Mouse (Mus musculus): ENCODE measurements around the gene Trpc6. TPM values are rescaled to one million over a fixed set of nuclear protein-coding genes. Genes with fewer than 3 reads are reported as not detected.

Gene Trpc6
- 0.13 and 0.18 TPM in 2 replicates for polyA plus RNA-seq (2012; rRNA removed)

GRCm38 (mm10) chr9:8544041-8544794 is at the start of gene Trpc6:
Trpc6 (plus strand) TSS chr9:8544142.
- H3K36me3 ChIP-seq (ENCODE audit: control insufficient read depth, insufficient read depth, low read length), result no peaks in the 10 kb centered on the region
- H3K27me3 ChIP-seq (replicated peaks; ENCODE audit: control insufficient read depth, insufficient read depth, low read length), result no peaks in the 10 kb centered on the region
- 2% methylated on average over 44 of the region's 44 CpGs for WGBS
- H3K27ac ChIP-seq (ENCODE audit: insufficient read depth, low read depth, low read length), result no peak within 1 kb of the TSS
- peak; percentile 20 for DNase-seq
- H3K4me3 ChIP-seq (ENCODE audit: insufficient read depth, low read depth, low read length), result peak within 1 kb of the TSS; percentile 32
- no peak for TF ChIP-seq POLR2A (IDR thresholded peaks at IDR 0.05; ENCODE audit: low read depth, low read length)
- no peak for TF ChIP-seq CTCF (conservative IDR thresholded peaks at IDR 0.05; ENCODE audit: insufficient read depth, insufficient read length, low read depth, low read length)
- H3K4me1 ChIP-seq (ENCODE audit: control insufficient read depth, insufficient read depth, low read length), result no peaks in the 10 kb centered on the region

GRCm38 (mm10) chr9:8520911-8521310 is 23.0 kb upstream of the Trpc6 start:
- Histone ChIP-seq H3K27ac (ENCODE audit: insufficient read depth, low read depth, low read length) (no peak overlapping the region), H3K27me3 (replicated peaks; ENCODE audit: control insufficient read depth, insufficient read depth, low read length) (no peaks in the 10 kb centered on the region)
- TF ChIP-seq POLR2A (IDR thresholded peaks at IDR 0.05; ENCODE audit: low read depth, low read length) (no peak), CTCF (conservative IDR thresholded peaks at IDR 0.05; ENCODE audit: insufficient read depth, insufficient read length, low read depth, low read length) (no peak)

GRCm38 (mm10) chr9:8533670-8534069 is 10.3 kb upstream of the Trpc6 start:
- no peak overlapping the region for H3K27ac ChIP-seq (ENCODE audit: insufficient read depth, low read depth, low read length)
- H3K4me1 ChIP-seq (ENCODE audit: control insufficient read depth, insufficient read depth, low read length), result no peaks in the 10 kb centered on the region
- no peaks in the 10 kb centered on the region for H3K27me3 ChIP-seq (replicated peaks; ENCODE audit: control insufficient read depth, insufficient read depth, low read length)
- no peak for DNase-seq
- no peak for TF ChIP-seq POLR2A (IDR thresholded peaks at IDR 0.05; ENCODE audit: low read depth, low read length)
- no peak for TF ChIP-seq CTCF (conservative IDR thresholded peaks at IDR 0.05; ENCODE audit: insufficient read depth, insufficient read length, low read depth, low read length)
- no peak overlapping the region for H3K4me3 ChIP-seq (ENCODE audit: insufficient read depth, low read depth, low read length)
- 98% methylated on average over 1 of the region's 1 CpGs for WGBS
- no peaks in the 10 kb centered on the region for H3K36me3 ChIP-seq (ENCODE audit: control insufficient read depth, insufficient read depth, low read length)

More at GRCm38 (mm10) chr9:8520911-8521310, 23.0 kb upstream of the Trpc6 start:
- no peak for DNase-seq
- Histone ChIP-seq H3K4me3 (ENCODE audit: insufficient read depth, low read depth, low read length) (no peak overlapping the region), H3K4me1 (ENCODE audit: control insufficient read depth, insufficient read depth, low read length) (no peaks in the 10 kb centered on the region), H3K36me3 (ENCODE audit: control insufficient read depth, insufficient read depth, low read length) (no peaks in the 10 kb centered on the region)

- TF ChIP-seq POLR2A (IDR thresholded peaks at IDR 0.05; ENCODE audit: low read depth, low read length) (no peak), CTCF (conservative IDR thresholded peaks at IDR 0.05; ENCODE audit: insufficient read depth, insufficient read length, low read depth, low read length) (no peak)
- Histone ChIP-seq H3K4me3 (ENCODE audit: insufficient read depth, low read depth, low read length) (no peak overlapping the region), H3K27ac (ENCODE audit: insufficient read depth, low read depth, low read length) (no peak overlapping the region), H3K36me3 (ENCODE audit: control insufficient read depth, insufficient read depth, low read length) (no peaks in the 10 kb centered on the region), H3K4me1 (ENCODE audit: control insufficient read depth, insufficient read depth, low read length) (no peaks in the 10 kb centered on the region), H3K27me3 (replicated peaks; ENCODE audit: control insufficient read depth, insufficient read depth, low read length) (no peaks in the 10 kb centered on the region)
- WGBS, result 75% methylated on average over 2 of the region's 2 CpGs
- DNase-seq, result no peak
These were observed 1.3 kb downstream of the Trpc6 start for GRCm38 (mm10) chr9:8545236-8545635.

GRCm38 (mm10) chr9:8558574-8558973 is 14.6 kb downstream of the Trpc6 start:
- no peaks in the 10 kb centered on the region for H3K27me3 ChIP-seq (replicated peaks; ENCODE audit: control insufficient read depth, insufficient read depth, low read length)
- 54% methylated on average over 1 of the region's 1 CpGs for WGBS
- no peaks in the 10 kb centered on the region for H3K4me1 ChIP-seq (ENCODE audit: control insufficient read depth, insufficient read depth, low read length)
- no peaks in the 10 kb centered on the region for H3K36me3 ChIP-seq (ENCODE audit: control insufficient read depth, insufficient read depth, low read length)
- no peak for TF ChIP-seq CTCF (conservative IDR thresholded peaks at IDR 0.05; ENCODE audit: insufficient read depth, insufficient read length, low read depth, low read length)
- no peak for TF ChIP-seq POLR2A (IDR thresholded peaks at IDR 0.05; ENCODE audit: low read depth, low read length)
- H3K4me3 ChIP-seq (ENCODE audit: insufficient read depth, low read depth, low read length), result no peak overlapping the region
- H3K27ac ChIP-seq (ENCODE audit: insufficient read depth, low read depth, low read length), result no peak overlapping the region
- no peak for DNase-seq

GRCm38 (mm10) chr9:8592618-8593017 is 48.7 kb downstream of the Trpc6 start:
- DNase-seq, result no peak
- WGBS, result 55% methylated on average over 6 of the region's 6 CpGs
- H3K4me1 ChIP-seq (ENCODE audit: control insufficient read depth, insufficient read depth, low read length), result no peaks in the 10 kb centered on the region

GRCm38 (mm10) chr9:8597089-8597488 is 53.1 kb downstream of the Trpc6 start:
- no peak overlapping the region for H3K27ac ChIP-seq (ENCODE audit: insufficient read depth, low read depth, low read length)

More at GRCm38 (mm10) chr9:8592618-8593017, 48.7 kb downstream of the Trpc6 start:
- Histone ChIP-seq H3K36me3 (ENCODE audit: control insufficient read depth, insufficient read depth, low read length) (no peaks in the 10 kb centered on the region), H3K27me3 (replicated peaks; ENCODE audit: control insufficient read depth, insufficient read depth, low read length) (no peaks in the 10 kb centered on the region), H3K27ac (ENCODE audit: insufficient read depth, low read depth, low read length) (no peak overlapping the region), H3K4me3 (ENCODE audit: insufficient read depth, low read depth, low read length) (no peak overlapping the region)
- TF ChIP-seq POLR2A (IDR thresholded peaks at IDR 0.05; ENCODE audit: low read depth, low read length) (no peak), CTCF (conservative IDR thresholded peaks at IDR 0.05; ENCODE audit: insufficient read depth, insufficient read length, low read depth, low read length) (peak; percentile 38; the same call in 1 of the 2 replicates)

More at GRCm38 (mm10) chr9:8597089-8597488, 53.1 kb downstream of the Trpc6 start:
- no peak overlapping the region for H3K4me3 ChIP-seq (ENCODE audit: insufficient read depth, low read depth, low read length)
- no peaks in the 10 kb centered on the region for H3K36me3 ChIP-seq (ENCODE audit: control insufficient read depth, insufficient read depth, low read length)
- no peak for DNase-seq
- no peaks in the 10 kb centered on the region for H3K4me1 ChIP-seq (ENCODE audit: control insufficient read depth, insufficient read depth, low read length)
- TF ChIP-seq CTCF (conservative IDR thresholded peaks at IDR 0.05; ENCODE audit: insufficient read depth, insufficient read length, low read depth, low read length) (no peak), POLR2A (IDR thresholded peaks at IDR 0.05; ENCODE audit: low read depth, low read length) (no peak)
- 16% methylated on average over 1 of the region's 1 CpGs for WGBS
- no peaks in the 10 kb centered on the region for H3K27me3 ChIP-seq (replicated peaks; ENCODE audit: control insufficient read depth, insufficient read depth, low read length)
